Mouse (Mus musculus): ENCODE results near the gene Gm49416.
A peak's percentile ranks its signal among the peaks of the same experiment; 100 is the strongest.
"Not testable (repeated sequence)": the region's sequence is repeated elsewhere in the genome, so short reads cannot be mapped to it uniquely, and the experiment has no call there.

Gene Gm49416

GRCm38 (mm10) chr19:8888511-8889385 lies at the start of gene Gm49416, which contains the start of gene 1810009A15Rik:
Gm49416 (plus strand) TSS chr19:8888926.
1810009A15Rik (plus strand) TSS chr19:8888853.
- peak; percentile 92 for DNase-seq (ENCODE audit: extremely low read depth, low read depth)

- DNase-seq (ENCODE audit: extremely low read depth, low read depth) = no peak
These were observed 49.4 kb upstream of the Gm49416 start, which contains the start of gene Gng3 for GRCm38 (mm10) chr19:8839103-8839907. Gng3 (minus strand) TSS chr19:8839194.

- no peak for DNase-seq (ENCODE audit: extremely low read depth, low read depth)
These were observed 48.6 kb upstream of the Gm49416 start for GRCm38 (mm10) chr19:8839908-8840791.

- no peak for DNase-seq (ENCODE audit: extremely low read depth, low read depth)
These were observed 47.7 kb upstream of the Gm49416 start for GRCm38 (mm10) chr19:8841012-8841411.

- DNase-seq (ENCODE audit: extremely low read depth, low read depth) = no peak
These were observed 45.8 kb upstream of the Gm49416 start for GRCm38 (mm10) chr19:8842961-8843360.

DNA sequence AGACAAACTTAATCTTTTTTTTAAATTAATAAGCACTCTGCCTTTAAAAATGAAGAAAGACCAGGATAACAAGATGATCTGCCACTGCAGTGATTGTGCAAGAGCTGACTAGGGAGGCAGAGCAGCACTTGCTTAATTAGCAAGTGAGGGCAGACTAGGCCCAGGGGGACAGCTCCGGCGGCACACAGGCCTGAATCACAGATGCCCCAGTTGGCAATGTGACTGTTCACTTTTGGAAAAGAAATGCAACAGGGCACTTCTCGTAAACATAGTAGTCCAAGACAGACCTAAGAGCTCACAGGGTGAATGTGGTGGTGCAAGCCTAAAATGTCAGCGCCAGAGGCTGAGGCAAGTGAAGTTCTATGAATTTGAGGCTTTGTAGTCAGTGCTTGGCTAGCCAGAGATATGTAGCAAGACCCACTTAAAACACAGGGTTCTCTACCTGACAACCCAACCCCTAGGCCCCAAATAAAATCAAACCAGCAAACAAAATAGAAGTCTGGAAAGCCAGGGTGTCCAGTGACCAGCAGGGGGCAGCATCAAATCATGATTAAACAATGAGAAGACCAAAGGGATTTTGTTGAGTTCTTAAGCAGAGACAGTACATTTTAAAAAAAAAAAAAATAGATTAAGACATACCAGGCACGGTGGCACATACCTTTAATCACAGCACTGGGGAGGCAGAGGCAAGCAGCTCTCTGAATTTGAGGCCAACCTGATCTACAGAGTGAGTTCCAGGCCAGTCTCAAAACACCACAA lies 44.2 kb upstream of the Gm49416 start:
- no peak for DNase-seq (ENCODE audit: extremely low read depth, low read depth)

- no peak for DNase-seq (ENCODE audit: extremely low read depth, low read depth)
These were observed 40.4 kb upstream of the Gm49416 start for GRCm38 (mm10) chr19:8848356-8848755.

- DNase-seq (ENCODE audit: extremely low read depth, low read depth) = no peak
These were observed 38.3 kb upstream of the Gm49416 start, which contains the start of gene Lrrn4cl for GRCm38 (mm10) chr19:8850402-8850901. Lrrn4cl (plus strand) TSS chr19:8850768.

- no peak for DNase-seq (ENCODE audit: extremely low read depth, low read depth)
These were observed 37.1 kb upstream of the Gm49416 start for GRCm38 (mm10) chr19:8851639-8852038.

DNA sequence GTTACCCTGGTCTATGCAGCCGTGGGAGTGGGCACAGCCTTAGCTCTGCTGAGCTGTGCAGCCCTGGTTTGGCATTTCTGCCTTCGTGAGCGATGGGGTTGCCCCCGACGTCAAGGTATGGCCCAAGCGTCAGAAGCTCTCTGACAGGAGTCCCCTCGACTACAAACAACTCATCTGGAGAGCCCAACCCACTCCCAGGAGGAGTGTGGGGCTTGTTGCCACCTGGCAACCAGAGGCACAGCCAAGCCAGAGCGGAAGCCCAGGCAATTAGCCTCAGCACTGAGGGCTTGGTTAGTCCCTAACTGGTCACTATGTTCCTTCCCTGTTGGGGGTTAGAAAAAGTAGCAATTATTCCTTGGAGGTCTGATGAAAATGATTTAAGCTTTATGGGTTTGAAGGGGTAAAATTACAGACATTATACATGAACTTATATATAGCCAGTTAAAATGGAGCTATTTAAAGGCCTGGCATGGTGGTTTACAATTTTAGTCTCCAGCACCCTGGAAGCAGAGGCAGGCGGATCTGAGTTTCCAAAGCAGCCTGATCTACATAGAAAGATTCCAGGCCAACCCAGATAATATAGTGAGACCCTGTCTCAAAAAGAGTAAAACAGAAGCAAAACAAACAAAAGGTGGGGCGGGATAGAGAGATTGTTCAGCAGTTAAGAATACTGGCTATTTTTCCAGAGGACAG lies 36.3 kb upstream of the Gm49416 start:
- DNase-seq (ENCODE audit: extremely low read depth, low read depth) = no peak

- DNase-seq (ENCODE audit: extremely low read depth, low read depth) = no peak
These were observed 35.6 kb upstream of the Gm49416 start for GRCm38 (mm10) chr19:8853117-8853516.

DNA sequence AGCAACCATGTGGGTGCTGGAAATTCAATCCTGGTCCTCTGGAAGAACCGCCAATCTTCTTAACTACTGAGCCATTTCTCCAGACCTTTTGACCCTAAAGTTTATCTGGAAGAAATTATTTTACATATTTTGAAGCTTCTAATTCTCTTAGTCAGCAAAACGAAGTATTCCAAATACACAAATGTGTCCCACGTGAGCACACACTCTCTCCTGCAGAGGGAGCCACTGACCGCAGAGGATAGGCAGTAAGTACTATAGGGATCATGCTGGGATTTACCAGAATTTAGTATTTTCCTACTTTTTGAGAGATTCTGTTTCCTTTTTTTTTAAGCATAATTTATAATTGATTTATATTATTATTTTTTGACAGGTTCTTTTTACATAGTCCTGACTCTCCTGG lies 31.0 kb upstream of the Gm49416 start:
- peak; percentile 43 for DNase-seq (ENCODE audit: extremely low read depth, low read depth)

- DNase-seq (ENCODE audit: extremely low read depth, low read depth) = no peak
These were observed 29.7 kb upstream of the Gm49416 start for GRCm38 (mm10) chr19:8859018-8859417.

- DNase-seq (ENCODE audit: extremely low read depth, low read depth) = no peak
These were observed 24.5 kb upstream of the Gm49416 start for GRCm38 (mm10) chr19:8864265-8864664.

GRCm38 (mm10) chr19:8870381-8870780 lies 18.3 kb upstream of the Gm49416 start:
- not testable (repeated sequence) for DNase-seq (ENCODE audit: extremely low read depth, low read depth)

DNA sequence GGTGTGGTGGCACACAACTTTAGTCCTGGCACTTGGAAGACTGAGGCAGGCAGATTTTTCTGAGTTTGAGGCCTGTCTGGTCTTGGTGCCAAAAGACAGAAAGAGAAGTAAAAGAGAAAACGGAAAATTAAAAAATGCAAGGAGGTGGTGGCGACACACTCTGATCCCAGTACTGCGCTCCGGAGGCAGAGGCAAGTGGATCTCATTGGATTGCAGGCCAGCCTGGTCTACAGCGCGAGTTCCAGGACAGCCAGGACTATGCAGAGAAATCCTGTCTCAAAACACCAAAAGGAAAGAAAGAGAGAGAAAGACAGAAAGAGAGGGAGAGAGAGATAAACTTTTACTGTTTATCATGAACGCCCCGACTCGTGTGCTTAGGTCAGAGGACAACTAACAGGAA lies 17.9 kb upstream of the Gm49416 start:
- no peak for DNase-seq (ENCODE audit: extremely low read depth, low read depth)

DNA sequence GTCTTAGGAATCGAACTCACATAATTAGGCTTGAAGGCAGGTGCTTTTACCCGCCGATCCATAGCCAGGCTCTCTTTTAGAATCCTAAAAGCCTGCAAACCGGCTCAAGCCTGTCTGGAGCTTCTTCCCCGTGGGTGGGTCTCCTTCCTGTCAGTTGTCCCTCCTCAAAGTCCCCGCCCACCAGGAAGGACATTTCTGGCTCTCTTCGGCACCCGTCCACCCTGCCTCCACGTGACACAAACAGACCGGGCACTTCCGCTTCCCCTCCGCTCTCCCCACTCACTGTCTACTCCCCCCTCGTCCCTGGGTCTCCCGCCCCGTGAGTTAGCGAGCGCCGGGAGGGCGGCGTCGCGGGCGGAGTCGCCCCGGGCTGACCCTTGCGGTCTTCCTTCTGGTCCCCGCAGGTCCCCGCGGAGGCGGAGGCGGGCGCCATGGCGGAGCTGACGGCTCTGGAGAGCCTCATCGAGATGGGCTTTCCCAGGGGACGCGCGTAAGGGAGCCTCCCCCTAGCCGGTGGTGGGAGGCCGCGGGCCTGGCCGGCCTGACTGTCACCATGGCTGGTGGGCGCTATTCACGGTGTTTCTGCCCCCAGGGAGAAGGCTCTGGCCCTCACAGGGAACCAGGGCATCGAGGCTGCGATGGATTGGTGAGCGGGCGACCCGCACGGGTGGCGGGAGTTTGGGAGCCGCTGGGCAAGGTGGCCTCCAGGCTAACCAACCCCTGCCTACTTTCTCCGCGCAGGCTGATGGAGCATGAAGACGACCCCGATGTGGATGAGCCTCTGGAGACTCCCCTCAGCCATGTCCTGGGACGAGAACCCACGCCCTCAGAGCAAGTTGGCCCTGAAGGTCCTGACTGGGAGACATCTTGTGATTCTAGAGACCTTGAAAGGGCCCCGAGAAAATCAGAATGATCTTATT lies 17.2 kb upstream of the Gm49416 start, which contains the start of gene Ubxn1:
Gene Ubxn1, plus strand, starts transcription at position 230 of the 920 bp plus-strand sequence.
- peak; percentile 96 for DNase-seq (ENCODE audit: extremely low read depth, low read depth)

DNA sequence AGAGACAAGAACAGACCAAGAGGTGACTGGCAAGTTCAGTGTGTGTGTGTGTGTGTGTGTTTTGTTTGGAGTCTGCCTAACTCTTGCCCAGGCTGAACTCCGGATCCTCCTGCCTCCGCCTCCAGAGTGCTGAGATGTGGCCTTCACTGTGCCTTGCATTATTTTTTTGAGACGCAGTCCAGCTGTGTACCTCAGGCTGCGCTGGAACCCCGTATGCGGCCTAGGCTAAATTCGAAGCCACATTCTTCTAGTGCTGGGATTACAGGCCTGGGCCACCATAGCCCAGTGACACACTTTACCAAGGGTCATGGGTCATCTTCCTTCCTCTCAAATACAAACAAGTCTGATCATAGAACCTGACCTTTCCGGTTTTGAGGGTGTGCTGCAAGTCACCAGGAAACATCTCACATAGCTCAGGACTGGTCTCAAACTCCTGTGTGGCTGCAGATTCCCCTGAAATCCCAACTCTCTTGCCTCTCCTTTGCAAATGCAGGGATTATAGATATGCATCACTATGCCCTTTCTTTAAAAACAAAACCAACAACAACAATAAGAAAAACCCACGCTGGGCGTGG lies 16.4 kb upstream of the Gm49416 start:
- no peak for DNase-seq (ENCODE audit: extremely low read depth, low read depth)

All from MEL-GATA-1-ER (cell line).